Mouse (Mus musculus) embryo, embryonic 9.5 days (tissue): ENCODE measurements around the gene Cnnm1.
"Not testable (repeated sequence)": the region's sequence is repeated elsewhere in the genome, so short reads cannot be mapped to it uniquely, and the experiment has no call there.

ENCODE experiments used
- DNase-seq: peaks from one replicate; pipeline ENCODE4 v3.0.0-alpha.2; 2017; ENCODE audit errors: extremely low spot score

The Cnnm1 gene

DNA sequence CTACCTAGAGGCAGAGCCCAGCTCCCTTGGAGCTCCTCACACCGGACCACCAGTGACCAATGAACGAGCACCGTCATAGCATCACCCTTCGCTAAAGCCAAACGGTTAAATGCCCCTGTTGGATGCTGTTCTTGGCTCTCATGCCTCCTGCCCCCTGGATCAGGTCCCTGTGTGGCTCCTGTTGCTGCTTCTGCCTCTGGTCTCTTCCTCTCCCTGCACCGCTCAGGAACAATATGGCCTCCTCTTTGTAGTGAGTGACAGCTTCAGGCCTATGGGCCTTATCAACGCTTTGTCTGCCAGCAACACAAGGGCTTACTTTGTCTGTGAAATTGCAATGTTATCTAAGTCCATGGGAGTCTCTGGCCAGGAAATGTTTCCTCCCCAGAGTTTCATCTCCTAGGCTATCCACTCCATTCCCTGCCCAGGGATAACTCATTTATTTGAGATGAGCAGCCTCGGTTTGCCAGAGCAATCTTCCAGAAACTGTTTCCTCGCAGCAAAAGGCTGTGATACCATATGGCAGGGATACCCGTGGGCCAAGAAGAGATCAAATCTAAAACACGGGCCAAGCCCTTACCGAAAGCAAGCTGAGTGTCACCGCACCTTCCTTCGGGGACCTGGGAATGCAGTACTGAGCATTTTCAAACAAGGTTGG lies 25.5 kb downstream of the Cnnm1 start:
- DNase-seq, result no peak

DNA sequence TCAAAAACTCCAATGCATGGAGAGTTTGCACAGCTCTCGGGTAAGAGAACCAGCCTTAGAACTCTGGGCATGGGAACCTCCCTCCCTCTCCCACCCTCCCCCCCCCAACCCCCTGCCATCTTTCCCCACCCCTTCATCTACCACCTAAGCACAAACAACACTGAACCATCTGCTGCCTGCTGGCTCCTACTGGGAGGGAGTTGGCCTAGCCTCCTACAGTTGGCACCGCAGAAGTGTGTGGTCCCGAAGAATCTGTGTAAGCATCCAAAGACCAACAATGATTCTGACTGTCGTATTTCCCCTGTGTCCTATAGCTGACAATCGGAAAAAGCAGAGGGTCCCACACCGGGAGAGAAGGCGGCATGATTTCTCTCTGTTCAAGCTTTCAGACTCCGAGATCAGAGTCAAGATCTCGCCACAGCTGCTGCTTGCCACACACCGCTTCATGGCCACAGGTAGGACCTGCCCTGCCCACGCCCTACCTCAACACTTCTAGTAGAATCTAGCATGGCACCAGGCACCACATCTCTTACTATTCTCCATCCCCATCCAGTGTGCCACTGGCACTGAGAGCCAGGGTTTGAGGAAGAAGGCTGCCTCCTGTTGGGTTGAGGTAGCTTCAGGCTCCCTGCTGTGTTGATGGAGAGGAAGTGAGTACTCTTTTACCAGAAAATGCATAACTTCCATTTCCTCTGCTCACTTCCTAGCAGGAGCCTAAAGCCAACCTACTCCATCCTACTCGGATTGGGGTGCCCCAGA lies 27.9 kb downstream of the Cnnm1 start:
- no peak for DNase-seq

GRCm38 (mm10) chr19:43469333-43469732 lies 29.1 kb downstream of the Cnnm1 start:
- DNase-seq, result no peak

DNA sequence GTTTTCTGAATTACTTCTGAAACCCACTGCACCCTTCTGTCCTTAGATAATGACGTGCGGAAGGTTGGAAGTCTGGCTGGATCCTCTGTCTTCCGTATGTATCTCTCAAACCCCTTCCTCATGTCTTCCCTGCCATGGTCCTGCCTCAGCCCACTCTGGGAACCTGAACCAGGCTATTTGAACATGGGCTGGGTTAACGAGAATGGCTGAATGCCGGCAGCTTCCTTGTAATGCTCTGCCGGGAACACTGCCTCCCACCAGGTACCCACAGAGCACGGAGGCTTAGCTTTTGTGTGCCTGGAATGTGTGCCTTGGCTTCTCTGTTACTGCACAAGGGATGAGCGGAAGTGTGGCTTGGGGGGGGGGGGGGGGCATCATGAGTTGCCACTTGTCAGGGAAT lies 32.1 kb downstream of the Cnnm1 start:
- no peak for DNase-seq

DNA sequence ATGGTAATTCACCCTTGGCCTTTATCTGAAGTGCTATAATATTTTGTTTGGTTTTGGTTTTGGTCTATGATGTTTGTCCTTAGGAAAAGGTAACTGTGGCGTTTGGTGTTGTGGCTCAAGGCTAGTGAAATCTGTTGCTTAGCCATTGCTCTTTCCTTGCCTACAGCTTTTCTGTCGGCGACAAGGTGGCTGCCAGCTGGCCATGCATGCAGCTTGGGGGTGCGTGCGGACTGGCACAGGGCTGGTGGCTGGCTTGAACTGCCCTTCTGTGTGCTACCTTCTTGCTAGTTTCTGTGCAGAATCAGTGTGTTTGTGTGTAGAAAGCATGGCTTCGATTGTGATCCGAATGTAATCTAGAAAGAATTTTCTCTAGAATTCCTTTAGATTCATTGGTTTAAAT lies 32.5 kb downstream of the Cnnm1 start:
- DNase-seq, result no peak

DNA sequence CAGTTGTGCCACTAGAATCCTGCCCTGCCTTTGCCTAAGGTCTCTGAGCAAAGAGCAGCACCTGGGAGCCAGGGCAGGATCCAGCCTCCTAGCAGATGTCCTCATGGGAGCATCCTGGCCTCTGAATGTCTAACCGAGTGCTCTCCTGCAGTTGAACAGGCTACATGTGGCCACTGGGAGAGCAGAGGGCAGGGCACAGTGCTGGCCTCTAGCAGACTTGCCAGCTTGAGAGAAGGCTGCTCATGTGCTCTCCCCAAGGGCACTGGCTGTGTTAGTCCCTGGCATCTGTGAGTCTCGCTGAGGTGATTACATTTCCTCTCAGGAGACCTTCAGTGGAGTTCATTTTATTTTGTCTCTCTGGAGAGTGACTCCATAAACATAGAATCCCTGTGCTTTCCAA lies 35.4 kb downstream of the Cnnm1 start:
- DNase-seq, result no peak

GRCm38 (mm10) chr19:43476063-43476462 lies 35.8 kb downstream of the Cnnm1 start:
- DNase-seq, result no peak

GRCm38 (mm10) chr19:43477436-43477835 lies 37.2 kb downstream of the Cnnm1 start:
- no peak for DNase-seq

- peak; percentile 46 for DNase-seq
These were observed 38.7 kb downstream of the Cnnm1 start for GRCm38 (mm10) chr19:43478891-43479290.

- no peak for DNase-seq
These were observed 39.2 kb downstream of the Cnnm1 start for GRCm38 (mm10) chr19:43479431-43479830.

DNA sequence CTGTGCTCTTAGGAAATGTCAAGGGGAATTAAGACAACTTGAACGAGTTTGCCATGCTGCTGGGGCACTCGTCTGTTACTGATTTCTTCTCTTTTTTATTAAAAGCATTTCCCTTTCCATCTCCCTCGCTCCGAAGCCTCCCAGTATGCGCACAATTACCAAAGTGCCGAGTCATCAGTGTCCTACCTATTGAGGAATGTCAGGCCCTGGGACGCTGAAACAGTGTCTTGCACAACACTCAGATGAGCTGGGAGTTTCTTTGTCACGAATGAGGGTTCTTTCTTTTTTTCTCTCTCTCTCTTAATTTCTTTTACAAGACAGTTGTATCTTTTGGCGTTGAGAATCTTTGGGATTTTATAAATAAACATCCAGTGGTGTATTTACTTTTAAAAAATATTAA lies 40.3 kb downstream of the Cnnm1 start:
- no peak for DNase-seq

DNA sequence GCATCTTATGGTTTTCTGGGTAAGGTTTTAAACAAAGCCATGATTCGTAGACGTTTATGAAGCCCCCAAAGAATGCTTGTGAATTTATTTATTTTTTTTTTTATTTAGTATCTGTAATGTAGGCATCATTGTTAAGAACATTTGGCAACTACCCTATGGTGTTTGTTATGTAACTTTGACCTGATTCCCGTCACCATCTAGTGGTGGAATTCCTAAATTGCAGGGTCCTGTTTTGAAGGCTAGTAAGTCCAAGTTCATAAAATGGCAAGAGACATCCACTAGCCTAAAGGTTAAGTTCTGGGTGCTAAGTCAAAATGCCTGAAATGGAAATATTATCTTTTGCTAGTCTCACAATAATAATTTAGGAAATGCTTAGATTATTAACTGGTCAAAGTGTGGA lies 47.2 kb downstream of the Cnnm1 start:
- DNase-seq, result peak; percentile 50

GRCm38 (mm10) chr19:43493316-43493715 lies 53.1 kb downstream of the Cnnm1 start:
- DNase-seq, result not testable (repeated sequence)

DNA sequence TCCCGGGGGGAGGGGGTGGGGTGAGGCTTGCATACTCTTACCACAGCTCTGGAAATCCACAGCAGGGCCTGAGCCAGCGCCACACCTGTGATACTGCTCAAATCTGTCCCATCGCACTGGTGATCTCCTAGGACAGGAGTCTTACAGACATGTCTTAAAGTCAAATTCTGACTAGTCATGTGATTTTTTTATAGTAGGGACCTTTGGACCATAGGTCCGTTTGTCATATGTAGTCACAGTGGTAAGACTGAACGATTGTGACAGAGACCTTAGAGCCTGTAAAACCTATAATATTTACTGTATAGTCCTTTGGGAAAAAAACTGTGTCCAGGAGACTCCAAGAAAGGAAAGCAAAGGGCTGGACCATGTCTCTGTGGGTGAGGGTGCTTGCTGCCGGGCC lies 53.6 kb downstream of the Cnnm1 start:
- no peak for DNase-seq

DNA sequence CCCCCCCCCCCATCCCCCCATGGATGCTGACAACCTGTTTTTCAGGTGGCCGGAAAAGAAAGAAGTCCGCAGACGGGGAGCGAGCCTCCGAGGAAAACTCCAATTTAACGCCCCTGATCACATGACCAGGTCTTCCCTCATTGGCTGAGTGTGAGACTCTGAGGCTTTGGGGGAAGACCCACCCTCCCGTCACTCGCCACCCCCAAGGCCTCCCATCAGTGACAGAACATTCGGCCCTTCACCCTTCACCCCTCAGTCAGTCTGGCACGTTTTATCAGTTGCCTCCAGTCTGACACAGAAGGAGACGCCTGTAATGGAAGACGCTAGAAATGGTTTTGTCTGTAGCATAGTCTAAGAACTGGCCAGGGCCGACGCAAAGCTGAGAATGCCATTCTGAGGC lies 54.7 kb downstream of the Cnnm1 start:
- DNase-seq, result peak; percentile 22

- peak; percentile 71 for DNase-seq
These were observed 55.6 kb downstream of the Cnnm1 start for GRCm38 (mm10) chr19:43495846-43496245.

DNA sequence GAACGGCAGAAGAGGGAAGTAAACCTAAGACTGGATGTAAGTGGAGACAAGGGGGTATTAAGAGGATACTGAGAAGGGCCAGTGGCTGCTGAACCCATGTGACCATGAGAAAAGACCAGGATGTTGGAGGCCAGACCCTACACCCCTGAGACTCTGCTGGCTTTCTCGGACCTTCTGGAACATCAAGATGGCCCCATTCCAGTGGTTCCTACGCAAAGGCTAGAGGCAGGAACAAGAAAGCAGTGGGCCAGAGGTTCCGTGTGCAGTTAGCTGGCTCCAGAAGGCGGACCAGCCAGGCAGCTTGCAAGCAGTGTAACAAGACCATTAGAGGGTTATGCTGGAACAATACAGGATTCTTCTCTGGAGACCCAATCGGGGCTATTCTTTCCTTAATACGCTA lies 57.2 kb downstream of the Cnnm1 start:
- DNase-seq, result no peak

- no peak for DNase-seq
These were observed 58.6 kb downstream of the Cnnm1 start for GRCm38 (mm10) chr19:43498874-43499273.

DNA sequence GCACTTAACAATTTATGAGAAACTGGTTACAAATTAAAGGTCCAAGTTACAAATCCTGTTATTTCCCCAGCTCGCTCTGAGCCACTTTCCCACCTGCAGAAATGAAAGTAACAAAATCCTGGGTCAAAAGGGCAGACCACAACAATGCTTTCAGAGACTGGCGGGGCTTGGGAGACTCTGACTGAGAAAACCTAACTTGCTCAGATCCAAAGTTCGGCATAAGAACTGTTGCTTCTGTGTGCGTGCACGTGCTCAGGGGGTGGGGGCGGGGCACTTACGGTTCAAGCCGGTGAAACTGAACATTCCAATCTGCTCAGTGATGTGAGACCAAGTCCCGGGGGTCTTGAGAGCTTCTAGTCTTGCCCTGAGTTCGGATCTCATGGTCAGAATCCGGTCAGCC lies 62.4 kb downstream of the Cnnm1 start:
- DNase-seq, result no peak

DNA sequence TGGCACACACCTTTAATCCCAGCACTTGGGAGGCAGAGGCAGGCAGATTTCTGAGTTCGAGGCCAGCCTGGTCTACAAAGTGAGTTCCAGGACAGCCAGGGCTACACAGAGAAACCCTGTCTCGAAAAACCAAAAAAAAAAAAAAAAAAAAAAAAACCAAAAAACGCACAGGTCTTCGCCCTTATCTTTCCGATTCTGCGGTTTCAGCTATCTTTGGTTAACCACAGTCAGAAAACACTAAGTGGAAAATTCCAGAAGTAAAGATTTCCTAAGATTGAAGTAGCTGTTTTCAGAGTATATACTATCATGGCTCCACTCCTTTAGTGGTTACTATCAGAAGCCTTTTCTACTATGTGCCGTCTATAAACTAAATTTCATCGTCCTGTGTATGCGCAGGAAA lies 63.4 kb downstream of the Cnnm1 start:
- not testable (repeated sequence) for DNase-seq

DNA sequence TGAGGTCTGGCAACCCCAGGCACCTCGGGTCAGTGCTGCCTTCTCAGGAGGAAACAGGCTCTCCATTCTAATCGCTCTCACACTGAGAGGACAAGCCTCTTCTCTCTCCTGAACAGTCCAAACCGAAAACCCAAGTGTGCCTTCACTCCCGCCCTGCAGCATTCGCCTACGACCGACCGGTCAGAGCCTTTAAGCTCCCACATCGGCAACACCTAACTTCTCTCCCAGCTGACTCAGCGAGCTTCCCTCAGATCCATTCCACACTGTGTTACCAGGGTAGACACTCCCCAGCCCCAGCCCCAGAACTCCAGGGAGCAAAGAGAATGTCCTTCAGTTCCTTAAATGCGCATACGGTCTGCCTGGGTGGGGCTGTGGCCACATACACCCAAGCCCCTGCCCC lies 65.2 kb downstream of the Cnnm1 start:
- no peak for DNase-seq

DNA sequence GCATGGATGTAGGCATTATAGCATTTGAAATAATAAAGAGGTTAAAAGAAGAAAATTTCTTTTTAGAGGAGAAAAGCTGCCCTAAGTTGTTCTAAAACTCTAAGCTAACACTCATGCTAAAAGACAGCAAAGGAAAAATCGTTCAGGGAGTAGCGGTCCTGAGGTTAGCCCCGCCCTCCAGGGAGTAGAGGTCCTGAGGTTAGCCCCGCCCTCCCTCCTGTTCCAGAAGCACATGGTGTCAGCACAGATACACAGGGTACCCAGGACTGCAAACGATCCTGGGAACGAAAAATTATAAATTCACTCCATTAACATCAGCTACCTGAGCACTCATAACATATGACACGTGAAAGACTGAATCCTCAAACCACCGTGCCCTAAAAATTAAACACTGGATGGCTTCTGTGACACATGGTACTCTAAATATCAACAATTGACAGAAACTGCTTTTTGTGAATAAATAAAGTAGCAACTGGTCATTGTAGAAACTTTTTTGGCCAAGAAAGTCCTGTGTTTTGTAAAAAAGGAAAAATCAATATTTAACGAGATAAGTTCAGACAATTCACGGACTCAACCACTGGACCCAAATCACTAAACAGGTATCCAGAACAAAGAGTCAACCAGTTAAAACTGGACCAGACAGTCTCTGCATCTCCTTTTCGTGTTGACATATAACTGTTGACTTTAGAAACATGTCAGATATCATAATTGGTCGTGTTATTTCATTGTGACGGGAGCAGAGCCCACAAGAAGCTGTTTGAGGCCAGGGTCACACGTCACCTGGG lies 70.4 kb downstream of the Cnnm1 start:
- DNase-seq, result no peak
